Mouse (Mus musculus) midbrain, embryonic 14.5 days (tissue): ENCODE data around the gene Praf2. TPM values are rescaled to one million over a fixed set of nuclear protein-coding genes. Genes with fewer than 3 reads are reported as not detected.
"Not testable (repeated sequence)": the region's sequence is repeated elsewhere in the genome, so short reads cannot be mapped to it uniquely, and the experiment has no call there.

Source experiments
- ATAC-seq: fragments of 200-750 bp; cut with Nextera tagmentation; 2 replicates; pipeline ENCODE4 v1.8.0; 2017; ENCODE audit warnings: moderate number of reproducible peaks, moderate library complexity; ENCODE audit not compliant: low FRiP score, low TSS enrichment
- DNase-seq: peaks from one replicate; pipeline ENCODE4 v3.0.0-alpha.2; 2015
- H3K27ac ChIP-seq: fragments of 300-500 bp; sonication (generic); replicated peaks from 2 replicates; pipeline ENCODE4 v1.5.1; 2014; ENCODE audit warnings: mild to moderate bottlenecking, low read depth, low read length, moderate library complexity
- H3K27me3 ChIP-seq: fragments of 300-500 bp; sonication (generic); 2 replicates; pipeline ENCODE4 v1.6.1; 2014; ENCODE audit warnings: low read length, control low read depth, mixed read lengths; ENCODE audit not compliant: control insufficient read depth, insufficient read depth
- H3K36me3 ChIP-seq: fragments of 300-500 bp; sonication (generic); 2 replicates; pipeline ENCODE4 v1.6.1; 2014; ENCODE audit warnings: low read length, control low read depth; ENCODE audit not compliant: control insufficient read depth, insufficient read depth
- H3K4me1 ChIP-seq: fragments of 300-500 bp; sonication (generic); 2 replicates; pipeline ENCODE4 v1.6.1; 2014; ENCODE audit warnings: mild to moderate bottlenecking, antibody characterized with exemption, low read length, control low read depth; ENCODE audit not compliant: control insufficient read depth, insufficient read depth
- H3K4me2 ChIP-seq: fragments of 300-500 bp; sonication (generic); 2 replicates; pipeline ENCODE4 v1.6.1; 2014; ENCODE audit warnings: mild to moderate bottlenecking, low read length, moderate library complexity
- H3K4me3 ChIP-seq: fragments of 300-500 bp; sonication (generic); replicated peaks from 2 replicates; pipeline ENCODE4 v1.5.1; 2014; ENCODE audit warnings: low read depth, low read length
- H3K9ac ChIP-seq: fragments of 300-500 bp; sonication (generic); replicated peaks from 2 replicates; pipeline ENCODE4 v1.6.1; 2014; ENCODE audit warnings: mild to moderate bottlenecking, low read length, moderate library complexity
- H3K9me3 ChIP-seq: fragments of 300-500 bp; sonication (generic); 2 replicates; pipeline ENCODE4 v1.6.1; 2016; ENCODE audit warnings: low read length, control low read depth, mixed read lengths; ENCODE audit not compliant: control insufficient read depth
- WGBS: fragments of 180-500 bp; shearing (Covaris S2); extraction: QIAGEN DNeasy Blood & Tissue Kit; methylation state at CpG from one replicate; pipeline ENCODE4 v1.1.7; 2014; 5-methylcytosine and 5-hydroxymethylcytosine counted together
- polyA plus RNA-seq: library from polyadenylated mRNA; unstranded; fragments of >200 nt; fragmentation: Nextera tagmentation; extraction: Ambion mirVana; gene quantifications from 2 replicates; pipeline ENCODE4 v1.2.1, GENCODE M21; 2014

The Praf2 gene
- polyA plus RNA-seq, 1 experiment from 2014 or later: 126 TPM

- Histone ChIP-seq H3K4me2 (peak within 1 kb of the TSS; percentile 58), H3K4me3 (peak within 1 kb of the TSS; percentile 50), H3K27ac (no peak within 1 kb of the TSS), H3K27me3 (no peaks in the 10 kb centered on the region), H3K36me3 (peaks cover 9% of the 10 kb centered on the region; the same call in 1 of the 2 replicates), H3K9ac (peak within 1 kb of the TSS; percentile 43; the same call in 1 of the 2 replicates), H3K9me3 (no peaks in the 10 kb centered on the region), H3K4me1 (no peaks in the 10 kb centered on the region)
- DNase-seq (peak; percentile 94), ATAC-seq (peak; percentile 95)
- 20% methylated on average over 33 of the region's 33 CpGs for WGBS
Measured at GRCm38 (mm10) chrX:7696954-7697381, 31.3 kb upstream of the Praf2 start, which contains the start of gene Gpkow. Gene Gpkow, plus strand, starts transcription at chrX:7697131.

- not testable (repeated sequence) for H3K36me3 ChIP-seq, H3K27me3 ChIP-seq, DNase-seq, H3K4me1 ChIP-seq, H3K9me3 ChIP-seq, H3K9ac ChIP-seq
- peak overlapping the region; percentile 34 for H3K4me3 ChIP-seq
- 0 out of 2 replicates have a peak overlapping the region, but pooled peaks have one; percentile 26 for H3K27ac ChIP-seq
- 38% methylated on average over 5 of the region's 12 CpGs for WGBS
- peak; percentile 60; the same call in 1 of the 2 replicates for ATAC-seq
- H3K4me2 ChIP-seq: peak overlapping the region; percentile 53
Measured at GRCm38 (mm10) chrX:7713764-7714134, 14.5 kb upstream of the Praf2 start.

- not testable (repeated sequence) for H3K9me3 ChIP-seq, H3K9ac ChIP-seq, H3K4me1 ChIP-seq, H3K36me3 ChIP-seq, H3K27me3 ChIP-seq
- H3K4me2 ChIP-seq: peak within 1 kb of the TSS; percentile 53
- ATAC-seq: peak; percentile 96
- DNase-seq: peak; percentile 94
- 0 out of 2 replicates have a peak within 1 kb of the TSS, but pooled peaks have one; percentile 26 for H3K27ac ChIP-seq
- H3K4me3 ChIP-seq: peak within 1 kb of the TSS; percentile 34
- WGBS: 26% methylated on average over 42 of the region's 60 CpGs
Measured at GRCm38 (mm10) chrX:7714135-7714899, 13.9 kb upstream of the Praf2 start, which contains the start of gene Wdr45. Gene Wdr45, plus strand, starts transcription at chrX:7714333.

- 32% methylated on average over 1 of the region's 1 CpGs for WGBS
- H3K27ac ChIP-seq, H3K36me3 ChIP-seq, DNase-seq, H3K9me3 ChIP-seq, H3K27me3 ChIP-seq, H3K4me3 ChIP-seq, ATAC-seq, H3K4me2 ChIP-seq, H3K9ac ChIP-seq, H3K4me1 ChIP-seq: not testable (repeated sequence)
Measured at GRCm38 (mm10) chrX:7716058-7716457, 12.2 kb upstream of the Praf2 start.

- Histone ChIP-seq H3K27ac (peak within 1 kb of the TSS; percentile 87), H3K27me3 (no peaks in the 10 kb centered on the region), H3K4me1 (0 out of 2 replicates have a peak, but pooled peaks cover 4% of the 10 kb centered on the region), H3K9me3 (no peaks in the 10 kb centered on the region), H3K4me2 (peak within 1 kb of the TSS; percentile 61), H3K9ac (peak within 1 kb of the TSS; percentile 48), H3K36me3 (peaks cover 10% of the 10 kb centered on the region), H3K4me3 (peak within 1 kb of the TSS; percentile 47)
- DNase-seq (peak; percentile 85), ATAC-seq (peak; percentile 81)
- WGBS: 23% methylated on average over 22 of the region's 22 CpGs
Measured at GRCm38 (mm10) chrX:7721514-7722281, 6.5 kb upstream of the Praf2 start, which contains the start of gene Gm45208. Gene Gm45208, plus strand, starts transcription at chrX:7722245.

GRCm38 (mm10) chrX:7722282-7722611 lies 6.0 kb upstream of the Praf2 start:
- Histone ChIP-seq H3K4me2 (peak overlapping the region; percentile 61), H3K9me3 (no peaks in the 10 kb centered on the region), H3K9ac (peak overlapping the region; percentile 48), H3K4me1 (0 out of 2 replicates have a peak, but pooled peaks cover 4% of the 10 kb centered on the region), H3K27me3 (no peaks in the 10 kb centered on the region), H3K4me3 (peak overlapping the region; percentile 47), H3K36me3 (peaks cover 13% of the 10 kb centered on the region), H3K27ac (peak overlapping the region; percentile 87; the same call in 1 of the 2 replicates)
- 26% methylated on average over 11 of the region's 11 CpGs for WGBS
- ATAC-seq: no peak; the same call in 1 of the 2 replicates
- no peak for DNase-seq

- no peaks in the 10 kb centered on the region for H3K27me3 ChIP-seq
- DNase-seq: no peak
- 29% methylated on average over 4 of the region's 4 CpGs for WGBS
- no peaks in the 10 kb centered on the region for H3K9me3 ChIP-seq
- H3K36me3 ChIP-seq: peaks cover 13% of the 10 kb centered on the region
- no peak for ATAC-seq
- 0 out of 2 replicates have a peak, but pooled peaks cover 4% of the 10 kb centered on the region for H3K4me1 ChIP-seq
- H3K27ac ChIP-seq: no peak overlapping the region
- H3K4me2 ChIP-seq: peak overlapping the region; percentile 61
- peak overlapping the region; percentile 47 for H3K4me3 ChIP-seq
- peak overlapping the region; percentile 48 for H3K9ac ChIP-seq
Measured at GRCm38 (mm10) chrX:7722691-7723090, 5.5 kb upstream of the Praf2 start.

GRCm38 (mm10) chrX:7724135-7724534 lies 4.1 kb upstream of the Praf2 start:
- Histone ChIP-seq H3K27ac (no peak overlapping the region), H3K4me1 (peaks cover 5% of the 10 kb centered on the region; the same call in 1 of the 2 replicates), H3K9me3 (no peaks in the 10 kb centered on the region), H3K4me3 (no peak overlapping the region), H3K4me2 (no peak overlapping the region), H3K36me3 (peaks cover 13% of the 10 kb centered on the region), H3K9ac (no peak overlapping the region), H3K27me3 (no peaks in the 10 kb centered on the region)
- WGBS: 85% methylated on average over 7 of the region's 7 CpGs
- no peak for ATAC-seq
- no peak for DNase-seq
